Mouse (Mus musculus) cerebellum, adult 2 months (tissue): Measurements from ENCODE around the gene Gm20422. TPM values are rescaled to one million over a fixed set of nuclear protein-coding genes. Genes with fewer than 3 reads are reported as not detected.

Source experiments
- DNase-seq, 2 experiments: peaks; one replicate each; pipeline ENCODE4 v3.0.0; 2021
- H3K27ac ChIP-seq: fragments of 200-500 bp; 2 replicates; pipeline ENCODE4 v1.5.1; 2012; ENCODE audit warnings: low read length, control low read depth, inconsistent platforms; ENCODE audit not compliant: insufficient read depth
- H3K27me3 ChIP-seq: fragments of 200-500 bp; 2 replicates; pipeline ENCODE4 v1.6.1; 2012; ENCODE audit warnings: inconsistent platforms, mild to moderate bottlenecking, low read length, moderate library complexity; ENCODE audit not compliant: control insufficient read depth, insufficient read depth
- H3K4me1 ChIP-seq: fragments of 200-500 bp; 2 replicates; pipeline ENCODE4 v1.6.1; 2011; ENCODE audit warnings: low read length; ENCODE audit not compliant: control insufficient read depth, insufficient read depth
- H3K4me3 ChIP-seq: fragments of 200-500 bp; replicated peaks from 2 replicates; pipeline ENCODE3; 2011; ENCODE audit warnings: mild to moderate bottlenecking, low read depth, low read length, control low read depth; ENCODE audit not compliant: insufficient read depth
- CTCF ChIP-seq: fragments of 200-500 bp; IDR thresholded peaks from 2 replicates; pipeline ENCODE4 v1.5.1; 2011; ENCODE audit warnings: low read depth, mild to moderate bottlenecking, control low read depth, low read length, moderate library complexity, borderline replicate concordance; ENCODE audit not compliant: insufficient read depth
- POLR2A ChIP-seq: fragments of 200-500 bp; IDR thresholded peaks from 2 replicates; pipeline ENCODE4 v1.6.1; 2011; ENCODE audit warnings: low read length, control low read depth, borderline replicate concordance; ENCODE audit not compliant: insufficient read depth
- WGBS: fragments of 180-500 bp; shearing (Covaris S2); methylation state at CpG from one replicate; pipeline ENCODE4 v1.1.7; 2018; 5-methylcytosine and 5-hydroxymethylcytosine counted together
- polyA plus RNA-seq: library from polyadenylated mRNA; depleted of rRNA; stranded (reverse); fragments of >200 nt; gene quantifications from 2 replicates; pipeline ENCODE4 v1.2.3, GENCODE M21; 2012

The Gm20422 gene
- polyA plus RNA-seq, 1 experiment = 0.46 TPM

DNA sequence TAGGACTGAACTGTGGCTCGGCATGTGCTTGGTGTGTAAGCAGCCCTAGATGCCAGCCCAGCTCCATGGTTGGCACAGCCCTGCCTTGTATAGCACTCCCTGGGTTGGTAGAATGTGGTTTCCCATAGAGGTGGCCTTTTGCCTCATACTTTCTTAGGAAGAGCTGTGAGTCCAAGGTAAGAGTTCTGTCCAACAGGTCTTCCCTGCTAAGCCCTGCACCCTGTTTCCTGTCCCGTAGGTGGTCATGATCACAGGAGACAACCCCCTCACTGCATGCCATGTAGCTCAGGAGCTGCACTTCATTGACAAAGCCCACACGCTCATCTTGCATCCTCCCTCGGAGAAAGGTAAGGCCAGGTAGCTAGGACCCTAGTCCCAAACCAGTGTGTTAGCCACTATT, 27.1 kb upstream of the Gm20422 start:
- DNase-seq = peak in 1 of 2 experiments; percentile 4
- Histone ChIP-seq H3K27ac (no peak overlapping the region), H3K4me1 (no peaks in the 10 kb centered on the region), H3K27me3 (no peaks in the 10 kb centered on the region), H3K4me3 (no peak overlapping the region)
- TF ChIP-seq POLR2A (no peak), CTCF (no peak)
- WGBS = 95% methylated on average over 4 of the region's 4 CpGs

DNA sequence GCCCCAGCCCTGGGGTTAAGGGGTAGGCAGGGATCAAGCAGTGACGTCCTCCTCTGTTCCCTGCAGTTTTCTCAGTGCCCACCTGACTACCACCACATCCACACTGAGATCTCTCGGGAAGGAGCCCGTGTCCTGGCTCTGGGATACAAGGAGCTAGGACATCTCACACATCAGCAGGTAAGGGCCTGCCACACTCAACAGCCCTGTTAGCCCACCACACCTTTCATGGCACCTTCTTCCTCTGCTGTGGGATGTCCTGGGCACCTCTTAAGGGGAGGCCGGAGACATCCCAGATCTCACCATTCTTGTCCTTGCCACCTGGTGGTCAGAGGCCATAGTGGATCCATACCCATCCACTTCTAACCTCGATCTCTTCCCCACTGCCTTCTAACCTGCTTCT, 25.3 kb upstream of the Gm20422 start:
- Histone ChIP-seq H3K4me1 (no peaks in the 10 kb centered on the region), H3K4me3 (no peak overlapping the region), H3K27ac (no peak overlapping the region), H3K27me3 (no peaks in the 10 kb centered on the region)
- no peak for TF ChIP-seq CTCF
- no peak for TF ChIP-seq POLR2A
- 90% methylated on average over 5 of the region's 5 CpGs for WGBS
- no peak for DNase-seq

DNA sequence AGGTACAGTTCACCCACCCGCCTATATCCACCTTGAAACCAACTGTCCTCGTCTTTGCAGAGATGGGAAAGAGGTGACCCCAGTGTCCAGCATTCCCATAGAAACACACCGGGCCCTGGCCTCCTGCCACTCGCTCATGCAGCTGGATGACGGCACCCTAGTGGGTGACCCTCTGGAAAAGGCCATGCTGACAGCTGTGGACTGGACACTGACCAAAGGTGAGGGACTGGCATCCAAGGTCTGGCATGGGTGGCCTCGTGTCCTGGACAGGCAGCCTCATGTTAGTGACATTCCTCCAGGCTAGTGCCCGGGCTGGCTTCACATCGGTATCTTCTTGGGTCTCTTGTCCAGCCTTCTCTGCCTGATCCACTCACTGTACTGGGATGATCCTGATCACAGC, 24.6 kb upstream of the Gm20422 start:
- TF ChIP-seq CTCF (no peak), POLR2A (no peak)
- H3K27ac ChIP-seq = no peak overlapping the region
- WGBS = 69% methylated on average over 8 of the region's 8 CpGs
- no peaks in the 10 kb centered on the region for H3K4me1 ChIP-seq
- no peak for DNase-seq
- no peaks in the 10 kb centered on the region for H3K27me3 ChIP-seq
- no peak overlapping the region for H3K4me3 ChIP-seq

DNA sequence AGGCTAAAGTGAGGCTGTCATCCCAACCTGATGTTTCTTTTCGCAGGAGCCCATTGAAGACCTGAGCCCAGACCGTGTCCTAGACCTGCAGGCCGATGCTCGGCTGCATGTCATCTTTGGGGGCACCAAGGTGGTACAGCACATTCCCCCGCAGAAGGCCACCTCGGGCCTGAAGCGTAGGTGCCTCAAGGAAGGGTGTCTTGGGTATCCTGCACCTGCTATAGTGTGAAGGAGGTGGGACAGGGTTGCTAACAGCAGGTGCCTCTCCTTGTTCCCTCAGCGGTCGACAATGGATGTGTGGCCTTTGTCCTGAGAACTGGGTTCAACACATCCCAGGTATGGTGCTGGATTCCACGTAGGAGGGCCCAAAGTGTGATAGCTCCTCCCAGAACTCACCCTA, 23.0 kb upstream of the Gm20422 start:
- no peak for TF ChIP-seq CTCF
- no peak for TF ChIP-seq POLR2A
- H3K27me3 ChIP-seq = no peaks in the 10 kb centered on the region
- no peak overlapping the region for H3K4me3 ChIP-seq
- 94% methylated on average over 10 of the region's 10 CpGs for WGBS
- DNase-seq = peak in 1 of 2 experiments; percentile 7
- no peaks in the 10 kb centered on the region for H3K4me1 ChIP-seq
- H3K27ac ChIP-seq = no peak overlapping the region

DNA sequence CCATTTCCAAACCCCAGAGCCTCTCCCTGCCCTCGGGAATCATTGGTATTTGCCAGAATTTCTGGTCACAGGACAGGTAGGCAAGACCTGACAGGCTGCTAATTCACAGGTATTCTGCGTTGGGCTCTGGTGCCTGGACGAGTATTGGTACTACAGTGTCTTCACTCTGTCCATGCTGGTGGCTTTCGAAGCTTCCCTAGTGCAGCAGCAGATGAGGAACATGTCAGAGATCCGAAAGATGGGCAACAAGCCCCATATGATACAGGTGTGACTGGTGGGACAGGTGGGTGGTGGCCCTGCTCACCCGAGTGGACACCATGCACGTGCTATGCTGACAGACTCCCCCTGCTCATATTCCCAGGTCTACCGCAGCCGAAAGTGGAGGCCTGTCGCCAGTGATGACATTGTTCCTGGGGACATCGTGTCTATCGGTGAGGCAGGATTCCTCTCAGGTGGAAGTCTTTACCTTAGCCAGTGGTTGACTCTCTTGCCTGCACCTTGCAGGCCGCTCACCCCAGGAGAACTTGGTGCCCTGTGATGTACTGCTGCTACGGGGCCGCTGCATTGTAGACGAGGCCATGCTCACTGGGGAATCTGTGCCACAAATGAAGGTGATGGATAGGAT, 22.1 kb upstream of the Gm20422 start:
- DNase-seq = peak in 1 of 2 experiments; percentile 6
- Histone ChIP-seq H3K27ac (no peak overlapping the region), H3K27me3 (no peaks in the 10 kb centered on the region), H3K4me1 (peaks cover 4% of the 10 kb centered on the region; the same call in 1 of the 2 replicates), H3K4me3 (no peak overlapping the region)
- TF ChIP-seq POLR2A = no peak
- TF ChIP-seq CTCF = no peak
- 95% methylated on average over 16 of the region's 16 CpGs for WGBS

DNA sequence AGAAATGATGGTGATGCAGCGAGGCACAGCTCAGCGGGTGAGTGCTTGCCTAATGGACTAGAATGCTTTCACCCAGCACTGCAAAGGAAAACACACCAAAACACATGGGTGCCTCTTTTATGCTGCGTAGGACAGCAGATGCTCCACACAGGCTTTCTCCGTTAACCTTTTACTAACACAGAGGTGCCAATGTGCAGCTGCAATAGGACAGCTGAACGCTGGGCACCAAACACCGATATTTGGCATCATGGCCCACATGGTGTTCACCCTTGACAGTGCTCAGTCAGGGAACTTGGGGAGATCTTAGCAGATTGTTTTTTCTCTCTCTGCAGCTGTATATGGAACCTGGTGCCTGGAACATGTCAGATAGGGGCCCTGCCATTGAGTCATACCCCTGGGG, 20.2 kb upstream of the Gm20422 start:
- DNase-seq = peak in 1 of 2 experiments; percentile 2
- 85% methylated on average over 6 of the region's 6 CpGs for WGBS

DNA sequence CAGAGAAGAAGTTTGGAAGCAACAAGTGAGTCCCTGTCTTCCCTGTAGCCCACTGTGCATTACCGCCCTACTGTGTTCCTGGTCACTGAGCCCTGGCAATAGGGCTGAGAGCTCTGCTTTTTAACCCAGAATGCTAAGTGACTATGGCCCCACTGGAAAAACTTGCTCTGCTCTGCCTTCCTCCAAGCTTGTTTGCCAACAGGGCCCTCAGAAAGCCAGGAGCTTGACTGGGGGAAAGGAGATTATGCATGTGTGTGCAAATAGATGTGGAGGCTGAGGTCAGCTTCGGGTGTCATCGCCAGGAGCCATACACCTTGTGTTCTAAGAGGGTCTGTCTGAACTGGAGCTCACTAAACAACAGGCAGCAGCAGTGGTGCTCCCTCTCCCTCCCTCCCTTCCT, 19.4 kb upstream of the Gm20422 start:
- H3K4me1 ChIP-seq = peaks cover 4% of the 10 kb centered on the region; the same call in 1 of the 2 replicates
- no peak for TF ChIP-seq CTCF
- TF ChIP-seq POLR2A = no peak
- 97% methylated on average over 3 of the region's 3 CpGs for WGBS
- H3K4me3 ChIP-seq = no peak overlapping the region
- no peaks in the 10 kb centered on the region for H3K27me3 ChIP-seq
- peak in 1 of 2 experiments; percentile 7 for DNase-seq
- no peak overlapping the region for H3K27ac ChIP-seq

More for the DNA sequence above, 20.2 kb upstream of the Gm20422 start:
- no peak overlapping the region for H3K27ac ChIP-seq
- no peak for TF ChIP-seq POLR2A
- TF ChIP-seq CTCF = no peak
- no peaks in the 10 kb centered on the region for H3K27me3 ChIP-seq
- H3K4me1 ChIP-seq = peaks cover 4% of the 10 kb centered on the region; the same call in 1 of the 2 replicates
- H3K4me3 ChIP-seq = no peak overlapping the region

DNA sequence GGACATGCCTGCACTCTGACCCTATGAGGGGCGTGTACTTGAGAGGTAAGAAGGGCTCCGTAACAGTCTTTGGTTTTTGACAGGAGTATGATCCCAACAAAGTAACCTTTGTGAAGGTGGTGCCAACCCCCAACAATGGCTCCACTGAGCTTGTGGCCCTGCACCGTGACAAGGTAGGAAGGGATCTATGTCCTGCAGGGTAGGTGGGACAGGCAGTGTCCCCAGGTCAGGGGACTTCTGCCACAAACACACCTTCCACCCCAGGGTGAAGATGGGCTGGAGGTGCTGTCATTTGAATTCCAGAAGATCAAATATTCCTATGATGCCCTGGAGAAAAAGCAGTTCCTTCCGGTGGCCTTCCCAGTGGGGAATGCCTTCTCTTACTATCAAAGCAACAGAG, 19.0 kb upstream of the Gm20422 start:
- 86% methylated on average over 4 of the region's 4 CpGs for WGBS
- Histone ChIP-seq H3K4me3 (no peak overlapping the region), H3K27me3 (no peaks in the 10 kb centered on the region), H3K27ac (no peak overlapping the region), H3K4me1 (peaks cover 4% of the 10 kb centered on the region; the same call in 1 of the 2 replicates)
- TF ChIP-seq CTCF (no peak), POLR2A (no peak)
- peak in 1 of 2 experiments; percentile 4 for DNase-seq

DNA sequence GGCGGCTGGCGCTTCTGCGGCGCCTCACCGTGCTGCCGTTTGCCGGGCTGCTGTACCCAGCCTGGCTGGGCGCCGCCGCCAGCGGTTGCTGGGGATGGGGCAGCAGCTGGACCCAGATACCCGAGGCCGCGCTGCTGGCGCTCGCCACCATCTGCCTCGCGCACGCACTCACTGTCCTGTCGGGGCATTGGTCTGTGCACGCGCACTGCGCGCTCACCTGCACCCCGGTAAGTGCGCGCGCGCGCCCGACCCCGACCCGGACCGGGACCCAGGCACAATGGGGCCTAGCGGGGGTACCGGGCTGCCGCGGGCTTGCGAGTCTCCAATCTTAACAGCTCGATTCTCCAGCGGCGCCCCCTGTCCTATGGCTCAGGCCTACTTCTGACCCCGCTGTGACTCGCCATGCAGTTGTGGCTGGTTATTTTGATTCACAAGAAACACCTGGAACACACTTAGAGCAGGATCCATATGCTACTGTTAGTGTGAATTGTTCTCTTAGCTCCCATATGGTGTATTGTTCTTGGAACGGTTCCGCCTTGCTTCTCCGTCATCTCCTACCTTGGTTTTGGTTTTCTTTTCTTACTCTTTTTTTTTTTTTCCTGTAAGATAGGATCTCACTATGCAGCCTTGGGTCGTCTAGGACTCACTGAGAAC, 16.9 kb upstream of the Gm20422 start:
- Histone ChIP-seq H3K4me1 (peaks cover 4% of the 10 kb centered on the region; the same call in 1 of the 2 replicates), H3K4me3 (peak overlapping the region; percentile 99), H3K27me3 (no peaks in the 10 kb centered on the region), H3K27ac (peak overlapping the region; percentile 56; the same call in 1 of the 2 replicates)
- no peak for TF ChIP-seq CTCF
- TF ChIP-seq POLR2A = no peak
- DNase-seq = peak in 1 of 2 experiments; percentile 45
- WGBS = under 1% methylated on average over 46 of the region's 48 CpGs
